Mouse (Mus musculus) cerebellum, adult 11-12 months (tissue): Measurements from ENCODE around the gene Hsd17b11.
"Not testable (repeated sequence)": the region's sequence is repeated elsewhere in the genome, so short reads cannot be mapped to it uniquely, and the experiment has no call there.

Source experiments
- DNase-seq: peaks from one replicate; pipeline ENCODE4 v3.0.0; 2022

The Hsd17b11 gene

GRCm38 (mm10) chr5:103977907-103978570, 43.7 kb downstream of the Hsd17b11 start:
- no peak for DNase-seq

- no peak for DNase-seq
Observed at GRCm38 (mm10) chr5:103977297-103977696, 44.4 kb downstream of the Hsd17b11 start, which contains the start of gene Hsd17b13. Gene Hsd17b13, minus strand, starts transcription at chr5:103977410.

DNA sequence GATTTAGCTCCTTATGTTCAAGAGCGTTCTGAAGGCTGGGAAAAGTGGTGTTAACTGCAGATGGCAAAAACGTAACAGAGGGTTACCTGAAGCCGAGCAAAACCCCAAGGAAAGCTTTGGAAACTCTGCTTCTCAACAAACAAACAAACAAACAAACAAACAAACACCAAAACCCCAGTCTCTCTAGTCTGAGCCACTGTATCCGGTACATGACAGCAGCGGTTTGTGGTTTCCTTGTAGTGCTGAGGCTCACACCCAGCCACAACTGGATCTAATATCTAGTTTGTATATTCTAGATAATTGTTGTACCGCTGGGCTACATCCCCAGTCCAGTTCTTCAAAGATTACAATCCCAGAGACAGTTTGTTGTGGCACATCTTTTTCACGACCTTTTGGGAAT, 46.0 kb downstream of the Hsd17b11 start:
- no peak for DNase-seq

DNA sequence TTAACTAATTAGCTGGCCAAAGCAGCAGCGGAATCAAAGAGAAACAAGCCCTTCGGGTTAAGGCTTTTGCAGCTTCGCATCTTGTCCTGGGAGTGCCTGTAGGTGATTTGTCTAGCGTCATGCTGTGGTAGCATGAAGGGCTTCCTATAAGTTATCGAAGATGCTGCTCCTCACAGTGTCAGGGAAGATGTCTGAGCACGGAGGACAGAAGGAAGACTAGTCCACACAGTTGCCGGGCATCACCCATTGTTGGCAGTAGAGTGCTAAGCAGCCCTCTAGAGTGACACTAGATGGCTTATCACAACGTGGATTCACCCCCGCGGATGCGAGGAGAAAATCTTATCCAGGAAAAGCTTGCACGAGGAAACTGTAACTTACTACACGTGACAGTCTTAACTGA, 48.9 kb downstream of the Hsd17b11 start:
- no peak for DNase-seq

GRCm38 (mm10) chr5:103972379-103972778, 49.3 kb downstream of the Hsd17b11 start:
- no peak for DNase-seq

- no peak for DNase-seq
Observed at GRCm38 (mm10) chr5:103971051-103971450, 50.7 kb downstream of the Hsd17b11 start.

DNA sequence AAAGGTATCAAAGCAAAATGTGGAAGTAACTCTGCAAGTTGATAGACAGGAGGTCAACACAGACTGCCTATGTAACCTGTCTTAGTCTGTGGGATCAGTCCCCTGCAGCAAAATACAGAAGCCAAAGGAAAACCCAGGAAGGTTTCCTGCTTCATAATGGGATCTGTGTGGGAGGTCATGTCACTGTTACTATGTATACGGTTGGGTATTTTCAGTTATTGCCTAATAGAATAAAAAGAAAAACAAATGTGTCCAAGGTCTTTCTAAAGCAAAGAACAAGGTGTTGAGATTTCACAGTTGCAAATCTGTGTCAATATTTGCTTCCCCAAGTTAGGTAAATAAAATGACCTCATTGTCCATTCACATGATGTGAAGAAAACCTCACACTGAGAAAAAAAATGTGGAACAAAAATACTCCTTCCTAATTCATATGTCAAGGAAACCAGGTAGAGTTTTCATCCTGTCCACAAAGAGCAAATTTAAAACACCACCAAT, 58.7 kb downstream of the Hsd17b11 start:
- DNase-seq, result no peak

DNA sequence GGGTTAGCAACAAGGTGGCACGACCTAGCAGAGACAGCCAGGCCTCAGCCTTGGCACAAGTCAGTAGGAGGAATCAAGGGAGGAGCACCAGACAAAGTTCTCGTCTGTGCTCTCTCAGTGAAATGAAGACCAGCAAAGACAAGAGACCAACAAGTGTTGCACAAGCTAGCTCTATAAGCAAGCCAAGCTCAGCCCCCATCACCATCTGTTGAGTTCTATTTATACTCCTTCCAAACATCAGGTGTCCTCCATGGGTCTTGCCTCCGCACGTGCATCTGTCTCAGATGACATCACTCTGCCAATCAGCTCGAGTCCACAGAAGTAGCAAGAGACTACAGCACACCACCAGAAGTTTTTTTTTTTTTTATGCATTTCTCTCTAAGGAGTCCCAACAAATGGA, 67.1 kb downstream of the Hsd17b11 start:
- DNase-seq, result peak; percentile 40

DNA sequence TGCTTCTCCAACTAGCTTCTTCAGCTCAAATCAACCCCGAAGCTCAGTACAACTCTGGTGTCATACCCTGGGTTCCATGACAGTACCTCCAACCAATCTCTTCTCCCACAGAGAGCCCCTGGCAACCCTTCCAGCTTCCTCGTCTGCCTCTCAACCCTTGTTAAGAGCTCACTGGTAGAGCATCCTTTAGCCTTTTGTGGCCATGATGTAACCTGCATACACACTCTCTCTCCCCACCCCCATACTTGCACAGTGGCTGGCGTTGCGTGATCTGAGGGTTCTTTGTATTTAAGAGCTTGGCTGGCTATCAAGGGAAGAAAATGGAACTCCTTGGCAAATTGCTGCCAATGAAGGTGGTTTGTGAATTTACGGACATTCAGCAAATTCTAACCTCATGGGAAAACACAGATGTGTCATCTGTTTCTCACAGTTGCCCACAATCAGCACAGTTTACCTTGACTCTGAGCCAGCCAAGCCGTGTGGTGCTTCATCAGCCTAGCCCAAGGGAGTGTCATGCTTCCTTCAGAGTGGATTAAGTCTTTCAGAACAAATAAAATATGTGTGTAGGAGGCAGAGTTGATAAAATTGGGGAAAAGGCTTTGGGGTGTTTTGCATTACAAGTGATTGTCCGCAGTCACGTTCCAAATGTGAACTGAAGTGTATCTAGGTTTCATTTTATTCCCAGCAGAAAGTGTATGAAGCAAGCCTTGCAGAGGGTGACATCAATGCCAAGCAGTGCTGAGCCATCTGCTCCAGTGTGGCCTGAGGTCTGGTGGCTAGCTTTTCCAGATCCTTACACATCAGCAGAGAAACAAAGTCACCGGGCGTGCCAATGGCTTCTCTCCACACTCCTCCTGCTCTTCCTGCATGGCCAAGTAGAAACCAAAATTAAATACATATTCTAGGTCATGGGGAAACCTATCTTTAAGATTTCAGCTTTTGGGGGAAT, 68.3 kb downstream of the Hsd17b11 start:
- DNase-seq, result peak; percentile 25

- not testable (repeated sequence) for DNase-seq
Observed at GRCm38 (mm10) chr5:103950138-103950537, 71.6 kb downstream of the Hsd17b11 start.

- no peak for DNase-seq
Observed at GRCm38 (mm10) chr5:103943183-103943582, 78.5 kb downstream of the Hsd17b11 start.

DNA sequence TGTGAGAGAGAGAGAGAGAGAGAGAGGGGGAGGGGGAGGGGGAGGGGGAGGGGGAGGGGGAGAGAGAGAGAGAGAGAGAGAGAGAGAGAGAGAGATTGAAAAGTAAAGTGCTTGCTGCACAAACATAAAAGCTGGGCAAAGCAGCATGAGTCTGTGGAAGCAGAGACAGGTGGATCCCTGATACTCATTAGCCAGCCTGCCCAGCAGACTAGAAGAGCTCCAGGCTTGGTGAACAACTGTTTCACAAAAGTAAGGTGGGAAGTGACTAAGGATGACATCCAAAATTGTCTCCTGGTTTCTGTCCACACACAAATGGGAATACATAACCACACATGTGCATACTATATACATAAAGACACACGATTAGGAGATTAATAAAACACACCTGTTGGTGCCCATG, 81.9 kb downstream of the Hsd17b11 start:
- DNase-seq, result no peak
